Mouse (Mus musculus) kidney, postnatal 10 days (tissue): ENCODE measurements around the gene Rad51c.

Experiments used
- DNase-seq: peaks from one replicate; pipeline ENCODE4 v3.0.0; 2021; ENCODE audit warnings: mixed read lengths

Gene Rad51c

DNA sequence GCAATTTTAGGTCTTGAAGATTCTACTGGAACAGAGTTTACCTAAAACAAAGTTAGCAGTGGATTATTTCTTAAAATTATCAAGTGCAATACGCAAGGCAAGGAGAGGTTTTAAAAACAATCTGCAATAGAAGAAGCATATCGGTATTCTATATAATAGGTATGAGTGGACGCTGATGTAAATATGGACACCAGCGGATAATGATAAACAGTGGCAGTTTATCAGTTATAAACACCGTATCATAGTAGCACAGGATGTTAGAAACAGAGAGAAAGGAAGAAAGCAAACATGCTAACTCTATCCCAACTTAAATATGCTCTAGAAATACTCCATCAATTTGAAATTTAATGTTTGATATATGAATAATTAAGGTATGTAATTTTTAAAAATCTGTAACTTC, 39.6 kb downstream of the Rad51c start:
- DNase-seq, result no peak

- no peak for DNase-seq
These were observed 45.5 kb downstream of the Rad51c start for GRCm38 (mm10) chr11:87359262-87359612.

GRCm38 (mm10) chr11:87358331-87359261, 46.2 kb downstream of the Rad51c start, which contains the start of gene Ppm1e:
Gene Ppm1e (minus strand): TSS chr11:87359023.
- peak; percentile 83 for DNase-seq

GRCm38 (mm10) chr11:87357317-87358300, 47.1 kb downstream of the Rad51c start:
- DNase-seq, result peak; percentile 10

- no peak for DNase-seq
These were observed 49.9 kb downstream of the Rad51c start for GRCm38 (mm10) chr11:87354861-87355260.

GRCm38 (mm10) chr11:87353646-87354170, 51.0 kb downstream of the Rad51c start:
- DNase-seq, result no peak
